Mouse (Mus musculus) cerebellum, adult 2 months (tissue): ENCODE data around the gene Thop1. TPM values are rescaled to one million over a fixed set of nuclear protein-coding genes. Genes with fewer than 3 reads are reported as not detected.

Experiments
- DNase-seq, 2 experiments: peaks; one replicate each; pipeline ENCODE4 v3.0.0; 2021
- H3K27ac ChIP-seq: fragments of 200-500 bp; 2 replicates; pipeline ENCODE4 v1.5.1; 2012; ENCODE audit warnings: low read length, control low read depth, inconsistent platforms; ENCODE audit not compliant: insufficient read depth
- H3K27me3 ChIP-seq: fragments of 200-500 bp; 2 replicates; pipeline ENCODE4 v1.6.1; 2012; ENCODE audit warnings: inconsistent platforms, mild to moderate bottlenecking, low read length, moderate library complexity; ENCODE audit not compliant: control insufficient read depth, insufficient read depth
- H3K4me1 ChIP-seq: fragments of 200-500 bp; 2 replicates; pipeline ENCODE4 v1.6.1; 2011; ENCODE audit warnings: low read length; ENCODE audit not compliant: control insufficient read depth, insufficient read depth
- H3K4me3 ChIP-seq: fragments of 200-500 bp; replicated peaks from 2 replicates; pipeline ENCODE3; 2011; ENCODE audit warnings: mild to moderate bottlenecking, low read depth, low read length, control low read depth; ENCODE audit not compliant: insufficient read depth
- CTCF ChIP-seq: fragments of 200-500 bp; IDR thresholded peaks from 2 replicates; pipeline ENCODE4 v1.5.1; 2011; ENCODE audit warnings: low read depth, mild to moderate bottlenecking, control low read depth, low read length, moderate library complexity, borderline replicate concordance; ENCODE audit not compliant: insufficient read depth
- POLR2A ChIP-seq: fragments of 200-500 bp; IDR thresholded peaks from 2 replicates; pipeline ENCODE4 v1.6.1; 2011; ENCODE audit warnings: low read length, control low read depth, borderline replicate concordance; ENCODE audit not compliant: insufficient read depth
- WGBS: fragments of 180-500 bp; shearing (Covaris S2); methylation state at CpG from one replicate; pipeline ENCODE4 v1.1.7; 2018; 5-methylcytosine and 5-hydroxymethylcytosine counted together
- polyA plus RNA-seq: library from polyadenylated mRNA; depleted of rRNA; stranded (reverse); fragments of >200 nt; gene quantifications from 2 replicates; pipeline ENCODE4 v1.2.3, GENCODE M21; 2012; rRNA removed

Gene Thop1
- polyA plus RNA-seq, 1 experiment, result 54.7 TPM

GRCm38 (mm10) chr10:81112946-81113345 lies 43.1 kb downstream of the Thop1 start:
- no peak for DNase-seq
- WGBS, result 81% methylated on average over 6 of the region's 6 CpGs
- no peaks in the 10 kb centered on the region for H3K27me3 ChIP-seq
- H3K27ac ChIP-seq, result no peak overlapping the region
- peaks cover 22% of the 10 kb centered on the region for H3K4me1 ChIP-seq
- TF ChIP-seq POLR2A (no peak), CTCF (no peak)
- H3K4me3 ChIP-seq, result no peak overlapping the region

GRCm38 (mm10) chr10:81119625-81120024 lies 49.8 kb downstream of the Thop1 start:
- no peak for DNase-seq
- TF ChIP-seq POLR2A, result no peak
- TF ChIP-seq CTCF, result no peak
- H3K4me3 ChIP-seq, result no peak overlapping the region
- H3K27me3 ChIP-seq, result no peaks in the 10 kb centered on the region
- WGBS, result 76% methylated on average over 10 of the region's 10 CpGs
- no peak overlapping the region for H3K27ac ChIP-seq
- H3K4me1 ChIP-seq, result no peaks in the 10 kb centered on the region

GRCm38 (mm10) chr10:81120650-81121049 lies 50.8 kb downstream of the Thop1 start:
- H3K27me3 ChIP-seq, result no peaks in the 10 kb centered on the region
- WGBS, result 34% methylated on average over 7 of the region's 7 CpGs
- no peak overlapping the region for H3K4me3 ChIP-seq
- no peak overlapping the region for H3K27ac ChIP-seq
- TF ChIP-seq POLR2A (no peak), CTCF (no peak)
- DNase-seq, result no peak
- peaks cover 9% of the 10 kb centered on the region for H3K4me1 ChIP-seq

- H3K27me3 ChIP-seq, result no peaks in the 10 kb centered on the region
- H3K4me1 ChIP-seq, result peaks cover 12% of the 10 kb centered on the region
- 51% methylated on average over 2 of the region's 2 CpGs for WGBS
- TF ChIP-seq POLR2A (no peak), CTCF (no peak)
- H3K27ac ChIP-seq, result no peak overlapping the region
- no peak for DNase-seq
- H3K4me3 ChIP-seq, result no peak overlapping the region
These were observed 53.1 kb downstream of the Thop1 start for GRCm38 (mm10) chr10:81122889-81123288.

GRCm38 (mm10) chr10:81123500-81123899 lies 53.7 kb downstream of the Thop1 start:
- Histone ChIP-seq H3K4me1 (peaks cover 15% of the 10 kb centered on the region), H3K27me3 (no peaks in the 10 kb centered on the region), H3K27ac (no peak overlapping the region), H3K4me3 (no peak overlapping the region)
- TF ChIP-seq CTCF (no peak), POLR2A (no peak)
- no peak for DNase-seq
- WGBS, result 67% methylated on average over 11 of the region's 11 CpGs

Other genes starting within 250 kb of the Thop1 start
- gene Oaz1, start 243.4 kb upstream of the Thop1 start, polyA plus RNA-seq, result 776 and 779 TPM in 2 replicates
- 54.4 and 69.1 TPM in 2 replicates for gene Lingo3, start 226.0 kb upstream of the Thop1 start, polyA plus RNA-seq
- 213 and 215 TPM in 2 replicates for gene Lsm7, start 214.8 kb upstream of the Thop1 start, polyA plus RNA-seq
- gene Sppl2b, start 214.8 kb upstream of the Thop1 start, polyA plus RNA-seq, result 123 and 132 TPM in 2 replicates
- 0.41 and 0.74 TPM in 2 replicates for gene Tmprss9, start 198.2 kb upstream of the Thop1 start, polyA plus RNA-seq
- gene Timm13, start 169.1 kb upstream of the Thop1 start, polyA plus RNA-seq, result 208 and 217 TPM in 2 replicates
- 39.0 and 42.8 TPM in 2 replicates for gene Lmnb2, start 151.8 kb upstream of the Thop1 start, polyA plus RNA-seq
- 30.6 and 33.3 TPM in 2 replicates for gene Gadd45b, start 140.0 kb upstream of the Thop1 start, polyA plus RNA-seq
- 21.0 and 23.0 TPM in 2 replicates for gene Gng7, start 55.1 kb upstream of the Thop1 start, polyA plus RNA-seq
- 126 and 136 TPM in 2 replicates for gene Diras1, start 44.4 kb upstream of the Thop1 start, polyA plus RNA-seq
- gene Slc39a3, start 32.6 kb upstream of the Thop1 start, polyA plus RNA-seq, result 75.2 and 77.0 TPM in 2 replicates
- gene Sgta, start 9.9 kb upstream of the Thop1 start, polyA plus RNA-seq, result 231 and 240 TPM in 2 replicates
- gene Creb3l3, start 28.8 kb downstream of the Thop1 start, polyA plus RNA-seq, result 0.33 and 0.41 TPM in 2 replicates
- 161 and 187 TPM in 2 replicates for gene Map2k2, start 35.9 kb downstream of the Thop1 start, polyA plus RNA-seq
- 61.6 and 62.9 TPM in 2 replicates for gene Zbtb7a, start 65.2 kb downstream of the Thop1 start, polyA plus RNA-seq
- 34.8 and 36.0 TPM in 2 replicates for gene Pias4, start 97.9 kb downstream of the Thop1 start, polyA plus RNA-seq
- gene Eef2, start 106.6 kb downstream of the Thop1 start, polyA plus RNA-seq, result 1,163 and 1,164 TPM in 2 replicates
- 70.7 and 73.0 TPM in 2 replicates for gene Dapk3, start 113.0 kb downstream of the Thop1 start, polyA plus RNA-seq
- not detected in 2 replicates for gene 4930442H23Rik, start 113.8 kb downstream of the Thop1 start, polyA plus RNA-seq
- gene Nmrk2, start 132.0 kb downstream of the Thop1 start, polyA plus RNA-seq, result 0.16 and 0.33 TPM in 2 replicates
- 115 and 122 TPM in 2 replicates for gene Atcay, start 160.8 kb downstream of the Thop1 start, polyA plus RNA-seq
- 77.6 and 79.6 TPM in 2 replicates for gene Zfr2, start 163.1 kb downstream of the Thop1 start, polyA plus RNA-seq
- gene Matk, start 182.9 kb downstream of the Thop1 start, polyA plus RNA-seq, result 124 and 141 TPM in 2 replicates
- 81.4 and 84.9 TPM in 2 replicates for gene Mrpl54, start 196.9 kb downstream of the Thop1 start, polyA plus RNA-seq
- gene Apba3, start 196.9 kb downstream of the Thop1 start, polyA plus RNA-seq, result 61.8 and 63.9 TPM in 2 replicates
- 0.51 and 1.2 TPM in 2 replicates for gene Tjp3, start 221.5 kb downstream of the Thop1 start, polyA plus RNA-seq
- 288 and 314 TPM in 2 replicates for gene Pip5k1c, start 222.9 kb downstream of the Thop1 start, polyA plus RNA-seq